Mouse (Mus musculus): ENCODE data around the gene Smco2. TPM values are rescaled to one million over a fixed set of nuclear protein-coding genes. Genes with fewer than 3 reads are reported as not detected.
A peak's percentile ranks its signal among the peaks of the same experiment; 100 is the strongest.

Gene Smco2
- total and polyA plus RNA-seq, 3 experiments = not detected

GRCm38 (mm10) chr6:146908801-146909200 lies 58.9 kb downstream of the Smco2 start:
- H3K36me3 ChIP-seq (ENCODE audit: control insufficient read depth in 1 of 2, insufficient read depth in 2 of 2, low read length in 2 of 2) = peaks cover 0 to 25% of the 10 kb centered on the region in 2 experiments; a peak in 2 of 4 replicates
- no peak overlapping the region for H3K27ac ChIP-seq (ENCODE audit: control insufficient read depth, low read depth, low read length)
- H3K9me3 ChIP-seq (replicated peaks; ENCODE audit: insufficient read depth, low read length) = no peaks in the 10 kb centered on the region
- peaks cover 10 to 16% of the 10 kb centered on the region in 2 experiments for H3K4me1 ChIP-seq (ENCODE audit: control insufficient read depth in 1 of 2, insufficient read depth in 2 of 2, low read length in 2 of 2)
- DNase-seq (ENCODE audit: low read depth, low spot score) = peak; percentile 54
- no peak overlapping the region for H3K4me3 ChIP-seq (ENCODE audit: control insufficient read depth in 1 of 2, insufficient read depth in 1 of 2, low read depth in 2 of 2, low read length in 2 of 2)
- no peak overlapping the region for H3K9ac ChIP-seq (ENCODE audit: control insufficient read depth, low read depth, low read length, poor library complexity, severe bottlenecking)
- no peaks in the 10 kb centered on the region for H3K27me3 ChIP-seq (ENCODE audit: control insufficient read depth in 1 of 2, insufficient read depth in 2 of 2, low read length in 2 of 2)
- TF ChIP-seq SIN3A (IDR thresholded peaks at IDR 0.05; ENCODE audit: low read length) (no peak), POLR2A (IDR thresholded peaks at IDR 0.05; ENCODE audit: control insufficient read depth in 1 of 2, insufficient read depth in 1 of 2, low read depth in 1 of 2, low read length in 2 of 2, poor library complexity in 1 of 2) (no peak), UBTF (IDR thresholded peaks at IDR 0.05; ENCODE audit: borderline replicate concordance, insufficient read depth, low read depth, low read length) (no peak), GATA1 (IDR thresholded peaks at IDR 0.05; ENCODE audit: low read depth, low read length) (no peak), TBP (IDR thresholded peaks at IDR 0.05; ENCODE audit: low read depth, low read length) (no peak), E2F4 (IDR thresholded peaks at IDR 0.05; ENCODE audit: borderline replicate concordance, low read depth, low read length) (no peak), USF1 (IDR thresholded peaks at IDR 0.05; ENCODE audit: low read depth, low read length) (no peak), ZMIZ1 (IDR thresholded peaks at IDR 0.05; ENCODE audit: low read depth, low read length) (no peak), MAZ (IDR thresholded peaks at IDR 0.05; ENCODE audit: low read depth, low read length) (no peak), KAT2A (conservative IDR thresholded peaks at IDR 0.05; ENCODE audit: low read depth, low read length) (no peak), CTCF (IDR thresholded peaks at IDR 0.05 in 2 of 3, conservative IDR thresholded peaks at IDR 0.05 in 1 of 3; ENCODE audit: control insufficient read depth in 1 of 3, insufficient read depth in 1 of 3, low read depth in 2 of 3, low read length in 3 of 3, poor library complexity in 1 of 3, severe bottlenecking in 1 of 3) (no peak), GABPA (IDR thresholded peaks at IDR 0.05; ENCODE audit: low read depth, low read length) (no peak), RAD21 (IDR thresholded peaks at IDR 0.05; ENCODE audit: low read depth, low read length) (no peak), NELFE (IDR thresholded peaks at IDR 0.05; ENCODE audit: low read depth, low read length) (no peak)
- no peaks in the 10 kb centered on the region for H3K79me2 ChIP-seq (ENCODE audit: control insufficient read depth, insufficient read depth, low read length, poor library complexity)

- Histone ChIP-seq H3K4me3 (ENCODE audit: control insufficient read depth in 1 of 2, insufficient read depth in 1 of 2, low read depth in 2 of 2, low read length in 2 of 2) (no peak overlapping the region), H3K4me1 (ENCODE audit: control insufficient read depth in 1 of 2, insufficient read depth in 2 of 2, low read length in 2 of 2) (peaks cover 10 to 16% of the 10 kb centered on the region in 2 experiments), H3K9me3 (replicated peaks; ENCODE audit: insufficient read depth, low read length) (no peaks in the 10 kb centered on the region), H3K79me2 (ENCODE audit: control insufficient read depth, insufficient read depth, low read length, poor library complexity) (no peaks in the 10 kb centered on the region), H3K27me3 (ENCODE audit: control insufficient read depth in 1 of 2, insufficient read depth in 2 of 2, low read length in 2 of 2) (no peaks in the 10 kb centered on the region), H3K9ac (ENCODE audit: control insufficient read depth, low read depth, low read length, poor library complexity, severe bottlenecking) (no peak overlapping the region), H3K36me3 (ENCODE audit: control insufficient read depth in 1 of 2, insufficient read depth in 2 of 2, low read length in 2 of 2) (peaks cover 0 to 27% of the 10 kb centered on the region in 2 experiments; a peak in 2 of 4 replicates), H3K27ac (ENCODE audit: control insufficient read depth, low read depth, low read length) (no peak overlapping the region)
- no peak for DNase-seq (ENCODE audit: low read depth, low spot score)
- TF ChIP-seq UBTF (IDR thresholded peaks at IDR 0.05; ENCODE audit: borderline replicate concordance, insufficient read depth, low read depth, low read length) = no peak
These were observed 60.0 kb downstream of the Smco2 start for GRCm38 (mm10) chr6:146909725-146910489.
